Mouse (Mus musculus): ENCODE data around the gene Slc12a9.

GRCm38 (mm10) chr5:137343869-137344268 lies 10.5 kb upstream of the Slc12a9 start:
- TF ChIP-seq CTCF (IDR thresholded peaks at IDR 0.05; ENCODE audit: borderline replicate concordance, extremely low read depth, insufficient read depth, insufficient read length) (no peak), POLR2A (IDR thresholded peaks at IDR 0.05; ENCODE audit: borderline replicate concordance, extremely low read depth, insufficient read depth, insufficient read length, poor library complexity, severe bottlenecking) (no peak)
